Mouse (Mus musculus) C2C12 (cell line): ENCODE measurements around the gene Gm20708. TPM values are rescaled to one million over a fixed set of nuclear protein-coding genes. Genes with fewer than 3 reads are reported as not detected.

Experiments used
- H3K27me3 ChIP-seq: one replicate; pipeline ENCODE4 v1.6.1; 2011; ENCODE audit not compliant: control insufficient read depth, insufficient read depth, insufficient read length
- H3K36me3 ChIP-seq: one replicate; pipeline ENCODE4 v1.6.1; 2011; ENCODE audit not compliant: control insufficient read depth, insufficient read depth
- H3K4me3 ChIP-seq: one replicate; pipeline ENCODE4 v1.5.1; 2011; ENCODE audit warnings: mild to moderate bottlenecking, control low read depth; ENCODE audit not compliant: poor library complexity, insufficient read depth, severe bottlenecking
- H3K79me2 ChIP-seq: one replicate; pipeline ENCODE4 v1.6.1; 2011; ENCODE audit not compliant: control insufficient read depth, insufficient read depth
- H3K79me3 ChIP-seq: one replicate; pipeline ENCODE4 v1.6.1; 2011; ENCODE audit warnings: low read depth, control low read depth
- H3ac ChIP-seq: one replicate; pipeline ENCODE3; 2011; ENCODE audit warnings: low read depth; ENCODE audit not compliant: control insufficient read depth, insufficient read length
- CEBPB ChIP-seq: IDR thresholded peaks from one replicate; pipeline ENCODE4 v1.6.1; 2011; ENCODE audit warnings: low read depth, mild to moderate bottlenecking, control low read depth, moderate library complexity
- CTCF ChIP-seq: IDR thresholded peaks from one replicate; pipeline ENCODE4 v1.5.1; 2011; ENCODE audit not compliant: control insufficient read depth, insufficient read depth, insufficient read length
- FOSL1 ChIP-seq: IDR thresholded peaks from one replicate; pipeline ENCODE4 v1.8.0; 2011; ENCODE audit warnings: mild to moderate bottlenecking, low read length; ENCODE audit not compliant: poor library complexity, insufficient read depth, severe bottlenecking
- MAX ChIP-seq: IDR thresholded peaks from one replicate; pipeline ENCODE4 v1.6.1; 2011; ENCODE audit warnings: mild to moderate bottlenecking, control low read depth
- MYOD1 ChIP-seq: IDR thresholded peaks from one replicate; pipeline ENCODE4 v1.6.1; 2011; ENCODE audit warnings: low read depth; ENCODE audit not compliant: control insufficient read depth, insufficient read length
- MYOG ChIP-seq: IDR thresholded peaks from one replicate; pipeline ENCODE4 v1.6.1; 2011; ENCODE audit not compliant: control insufficient read depth, insufficient read length; ENCODE audit errors: extremely low read depth
- USF1 ChIP-seq: IDR thresholded peaks from one replicate; pipeline ENCODE4 v1.6.1; 2011; ENCODE audit warnings: low read depth, mild to moderate bottlenecking, control low read depth, moderate library complexity
- polyA plus RNA-seq: library from polyadenylated mRNA; unstranded; fragments of >200 nt; fragmentation: generic; extraction: Trizol; gene quantifications from one replicate; pipeline ENCODE4 v1.2.1, GENCODE M21; 2012; ENCODE audit warnings: missing spikeins

Gene Gm20708
- polyA plus RNA-seq, 1 experiment, result 0.16 TPM

DNA sequence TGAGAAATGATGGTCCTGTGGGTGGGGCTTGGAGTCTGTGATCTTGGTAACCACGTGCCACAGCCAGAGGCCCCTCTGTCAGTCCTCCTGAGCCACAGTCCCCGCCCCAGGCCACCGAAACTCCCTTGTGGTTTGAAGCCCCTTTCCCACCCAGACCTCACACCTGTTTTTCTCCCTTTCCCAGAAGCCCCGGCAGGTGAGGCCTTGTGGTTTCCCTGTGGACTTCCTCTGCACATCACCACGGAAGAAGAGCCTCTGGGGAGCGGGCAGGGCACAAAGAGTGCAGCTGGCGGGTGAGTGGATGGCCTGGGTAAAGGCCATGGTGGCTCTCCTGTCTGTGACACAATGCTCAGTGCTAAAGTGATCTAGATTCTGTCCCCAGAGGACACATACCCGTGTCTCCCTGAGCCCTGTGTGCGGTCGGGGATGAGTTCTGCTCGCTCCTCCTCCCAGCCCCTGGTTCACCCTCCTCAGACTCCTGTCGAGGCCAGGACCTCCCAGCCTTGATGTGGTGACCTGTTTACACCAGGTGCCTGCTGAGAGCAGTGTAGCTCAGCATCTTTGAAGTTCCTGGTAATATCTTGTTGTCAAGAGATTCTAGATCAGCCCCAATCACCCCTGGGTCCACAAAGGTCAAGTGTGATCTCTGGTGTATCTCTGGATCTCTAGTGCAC is 62.6 kb downstream of the Gm20708 start:
- no peaks in the 10 kb centered on the region for H3K36me3 ChIP-seq
- no peaks in the 10 kb centered on the region for H3K79me3 ChIP-seq
- no peaks in the 10 kb centered on the region for H3K79me2 ChIP-seq
- H3K27me3 ChIP-seq, result no peaks in the 10 kb centered on the region
- TF ChIP-seq FOSL1 (no peak), MYOG (no peak), MYOD1 (no peak), CTCF (no peak), MAX (no peak), USF1 (no peak), CEBPB (no peak)
- H3K4me3 ChIP-seq, result no peak overlapping the region
- no peak overlapping the region for H3ac ChIP-seq

DNA sequence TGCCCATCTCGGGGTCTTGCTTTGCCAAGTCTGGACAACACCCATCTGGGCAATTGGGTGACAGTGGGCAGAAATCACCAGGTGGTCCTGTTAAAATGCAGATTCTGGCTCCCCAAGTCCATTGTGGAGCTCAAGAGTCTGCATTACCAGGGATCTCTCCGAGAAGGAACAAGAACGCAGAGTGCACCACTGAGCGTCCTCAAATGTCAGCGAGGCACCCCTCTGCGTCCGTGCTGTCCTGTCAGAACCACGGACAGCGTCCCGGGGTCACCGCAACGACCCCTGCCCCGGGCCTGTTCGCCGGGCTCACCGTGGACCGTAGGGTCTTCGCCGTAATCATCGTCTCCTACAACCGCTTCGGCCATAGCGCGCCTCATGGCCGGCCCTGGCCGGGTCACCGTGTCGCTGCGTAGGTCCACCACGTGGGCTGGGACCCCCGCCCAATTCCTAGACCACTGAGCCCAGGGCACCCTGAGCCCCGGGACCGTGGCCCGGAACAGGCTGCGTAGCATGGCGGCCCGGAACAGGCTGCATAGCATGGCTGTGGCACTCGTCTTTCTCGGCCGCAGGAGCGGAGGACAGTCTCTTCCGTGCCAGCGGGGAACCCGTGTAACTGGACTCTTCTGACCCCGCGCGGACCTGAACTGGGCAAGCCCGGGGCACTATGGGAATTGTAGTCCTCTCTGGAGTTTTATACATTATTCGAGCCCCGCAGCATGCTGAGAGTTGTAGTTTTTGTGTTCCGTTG is 63.6 kb downstream of the Gm20708 start, which contains the start of gene Tha1:
Tha1 (minus strand) TSS at position 621 of the 748 bp plus-strand sequence.
- H3K4me3 ChIP-seq, result peak within 1 kb of the TSS; percentile 54
- H3K36me3 ChIP-seq, result no peaks in the 10 kb centered on the region
- no peak for TF ChIP-seq CEBPB
- TF ChIP-seq USF1, result no peak
- no peak for TF ChIP-seq FOSL1
- TF ChIP-seq MAX, result peak; percentile 21
- no peak for TF ChIP-seq MYOD1
- peak within 1 kb of the TSS; percentile 58 for H3ac ChIP-seq
- H3K27me3 ChIP-seq, result no peaks in the 10 kb centered on the region
- no peaks in the 10 kb centered on the region for H3K79me2 ChIP-seq
- no peaks in the 10 kb centered on the region for H3K79me3 ChIP-seq

DNA sequence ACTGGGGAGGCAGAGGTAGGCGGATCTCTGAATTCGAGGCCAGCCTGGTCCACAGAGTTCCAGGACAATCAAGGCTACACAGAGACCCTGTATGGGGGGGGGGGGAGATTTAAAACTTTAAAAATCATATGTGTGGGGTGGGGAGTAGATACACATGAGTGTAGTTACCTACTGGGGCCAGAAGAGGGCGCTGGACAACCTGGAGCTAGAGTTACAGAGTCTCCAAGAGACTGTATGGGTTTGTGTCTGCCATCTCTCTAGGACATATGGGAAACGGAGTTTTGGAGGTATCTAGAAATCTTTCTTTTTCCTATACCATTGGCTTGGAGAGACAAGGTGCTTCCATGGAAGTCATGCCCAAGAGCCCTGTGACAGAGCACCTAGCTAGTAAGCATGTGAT is 65.0 kb downstream of the Gm20708 start:
- Histone ChIP-seq H3ac (no peak overlapping the region), H3K36me3 (no peaks in the 10 kb centered on the region), H3K4me3 (no peak overlapping the region), H3K79me3 (no peaks in the 10 kb centered on the region), H3K79me2 (no peaks in the 10 kb centered on the region), H3K27me3 (no peaks in the 10 kb centered on the region)
- TF ChIP-seq FOSL1, result no peak
- no peak for TF ChIP-seq MYOD1
- TF ChIP-seq CEBPB, result no peak
- TF ChIP-seq MAX, result no peak
- TF ChIP-seq USF1, result no peak
- TF ChIP-seq MYOG, result no peak
- TF ChIP-seq CTCF, result no peak

DNA sequence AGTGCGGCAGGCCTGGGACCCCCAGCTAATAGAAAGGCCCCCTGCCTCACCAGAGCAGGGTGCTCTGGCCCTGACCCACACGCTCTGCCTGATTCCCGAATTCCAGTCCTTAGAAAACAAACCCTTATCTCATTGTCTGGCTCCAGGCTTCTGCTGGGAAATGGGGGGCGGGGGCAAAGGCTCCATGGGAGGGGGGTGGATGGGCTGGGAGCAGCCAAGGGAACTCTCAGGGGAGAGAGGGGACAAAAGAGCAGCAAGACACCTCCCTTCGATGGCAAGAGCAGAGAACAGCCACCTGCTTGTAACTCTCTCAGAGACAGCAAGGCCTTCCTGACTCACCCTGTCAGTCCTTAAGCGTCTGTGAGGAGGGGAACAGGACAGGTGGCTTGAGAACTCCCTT is 66.2 kb downstream of the Gm20708 start:
- Histone ChIP-seq H3K79me3 (no peaks in the 10 kb centered on the region), H3K36me3 (no peaks in the 10 kb centered on the region), H3K27me3 (no peaks in the 10 kb centered on the region), H3ac (no peak overlapping the region), H3K4me3 (no peak overlapping the region), H3K79me2 (no peaks in the 10 kb centered on the region)
- TF ChIP-seq FOSL1 (no peak), MAX (no peak), CTCF (no peak), CEBPB (no peak), USF1 (no peak), MYOG (no peak), MYOD1 (no peak)

DNA sequence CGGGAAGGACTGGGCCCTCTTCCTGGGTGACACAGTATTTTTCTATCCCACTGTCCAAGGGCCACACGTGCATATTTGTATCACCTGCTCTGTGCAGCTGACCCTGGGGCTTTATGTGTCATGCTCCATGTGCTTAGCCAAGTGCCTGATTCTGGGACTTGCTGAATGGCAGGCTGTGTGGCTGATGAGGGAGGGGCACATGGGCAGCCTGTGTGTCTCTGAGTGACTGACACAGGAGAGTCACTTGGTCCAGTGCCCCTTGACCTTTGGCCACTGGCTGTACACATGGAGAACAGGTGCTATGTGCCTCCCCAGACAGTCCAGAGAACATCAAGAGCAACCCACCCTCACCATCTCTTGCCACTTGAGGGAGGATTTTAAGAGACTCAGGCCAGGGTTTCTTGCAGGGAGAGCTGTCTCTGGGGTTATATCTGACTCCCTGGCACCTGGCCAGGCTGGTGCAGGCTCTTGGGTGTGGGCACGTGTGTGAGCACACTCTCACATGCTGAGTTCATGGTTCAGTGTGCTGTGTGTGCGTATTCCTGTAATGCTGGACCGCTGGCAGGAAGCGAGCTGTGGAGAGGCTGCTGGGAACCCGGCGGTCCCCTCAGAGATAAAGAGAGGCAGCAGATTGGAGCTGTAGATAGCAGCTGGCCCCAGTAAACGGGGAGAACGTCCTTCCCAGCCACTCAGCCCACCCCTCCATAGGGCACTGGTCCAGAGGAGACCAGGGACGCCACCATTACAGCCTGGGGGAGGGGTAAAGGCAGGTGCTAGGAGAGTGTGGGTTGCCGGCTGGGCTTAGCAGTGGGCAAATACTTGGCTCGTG is 68.7 kb downstream of the Gm20708 start:
- Histone ChIP-seq H3K79me3 (no peaks in the 10 kb centered on the region), H3K27me3 (no peaks in the 10 kb centered on the region)

More for the DNA sequence above, 68.7 kb downstream of the Gm20708 start:
- Histone ChIP-seq H3K36me3 (no peaks in the 10 kb centered on the region), H3ac (no peak overlapping the region), H3K79me2 (no peaks in the 10 kb centered on the region), H3K4me3 (no peak overlapping the region)
- TF ChIP-seq MYOD1, result no peak
- TF ChIP-seq USF1, result no peak
- TF ChIP-seq CEBPB, result no peak
- no peak for TF ChIP-seq CTCF
- TF ChIP-seq FOSL1, result no peak
- TF ChIP-seq MAX, result no peak
- TF ChIP-seq MYOG, result no peak
